Mouse (Mus musculus) CH12.LX (cell line): ENCODE data around the gene Zcwpw1. TPM values are rescaled to one million over a fixed set of nuclear protein-coding genes. Genes with fewer than 3 reads are reported as not detected.
"Not testable (repeated sequence)": the region's sequence is repeated elsewhere in the genome, so short reads cannot be mapped to it uniquely, and the experiment has no call there.

Experiments
- DNase-seq: peaks from one replicate; pipeline ENCODE4 v3.0.0-alpha.2; 2013; ENCODE audit errors: extremely low read depth
- H3K27ac ChIP-seq: 2 replicates; pipeline ENCODE4 v1.5.1; 2012; ENCODE audit warnings: low read depth, mild to moderate bottlenecking, control low read depth, moderate library complexity; ENCODE audit not compliant: insufficient read depth
- H3K27me3 ChIP-seq: replicated peaks from 2 replicates; pipeline ENCODE3; 2012; ENCODE audit warnings: inconsistent platforms
- H3K36me3 ChIP-seq, 2 experiments: replicated peaks in 1 of 2; 2 replicates each; pipeline versions ENCODE3 to v1.6.1; 2012; ENCODE audit warnings: inconsistent platforms in 1 of 2, low read length in 1 of 2, mild to moderate bottlenecking in 1 of 2, mixed read lengths in 1 of 2, moderate library complexity in 1 of 2; ENCODE audit not compliant: control insufficient read depth in 1 of 2, insufficient read depth in 1 of 2
- H3K4me1 ChIP-seq, 2 experiments: 2 replicates each; pipeline ENCODE4 v1.6.1; 2012; ENCODE audit warnings: inconsistent platforms in 1 of 2, moderate library complexity in 1 of 2; ENCODE audit not compliant: insufficient read depth in 2 of 2, control insufficient read depth in 1 of 2
- H3K4me2 ChIP-seq: 2 replicates; pipeline ENCODE4 v1.6.1; 2012; ENCODE audit warnings: low read depth, mild to moderate bottlenecking, control low read depth; ENCODE audit not compliant: poor library complexity, insufficient read depth, severe bottlenecking
- H3K4me3 ChIP-seq, 3 experiments: fragments of 150-350 bp in 1 of 3; sonication (generic) in 1 of 3; replicated peaks in 1 of 3; 2 replicates each; pipeline versions ENCODE3 to v1.5.1; 2011 to 2012; ENCODE audit warnings: low read depth in 2 of 3, low read length in 2 of 3, mild to moderate bottlenecking in 2 of 3, moderate library complexity in 2 of 3, control low read depth in 1 of 3, improper control_type of control experiment in 1 of 3, inconsistent platforms in 1 of 3, mixed read lengths in 1 of 3; ENCODE audit not compliant: poor library complexity in 1 of 3
- H3K79me2 ChIP-seq: replicated peaks from 2 replicates; pipeline ENCODE4 v1.6.1; 2012; ENCODE audit warnings: mild to moderate bottlenecking, moderate library complexity; ENCODE audit not compliant: control insufficient read depth, poor library complexity, insufficient read depth, severe bottlenecking; ENCODE audit errors: extremely low read depth
- H3K9ac ChIP-seq: 2 replicates; pipeline ENCODE4 v1.6.1; 2012; ENCODE audit warnings: low read depth, mild to moderate bottlenecking, control low read depth, moderate library complexity; ENCODE audit not compliant: insufficient read depth
- H3K9me3 ChIP-seq: replicated peaks from 2 replicates; pipeline ENCODE3; 2012; ENCODE audit warnings: low read length, inconsistent platforms, mixed read lengths
- BHLHE40 ChIP-seq: IDR thresholded peaks from 2 replicates; pipeline ENCODE4 v1.6.1; 2011; ENCODE audit warnings: mild to moderate bottlenecking, low read depth, low read length, improper control_type of control experiment
- CHD1 ChIP-seq: IDR thresholded peaks from 2 replicates; pipeline ENCODE4 v1.6.1; 2012; ENCODE audit warnings: low read depth, low read length, improper control_type of control experiment, inconsistent platforms
- CHD2 ChIP-seq: IDR thresholded peaks from 2 replicates; pipeline ENCODE4 v1.6.1; 2011; ENCODE audit warnings: low read length, improper control_type of control experiment
- CTCF ChIP-seq, 2 experiments: IDR thresholded peaks in 1 of 2; conservative IDR thresholded peaks in 1 of 2; 2 replicates each; pipeline ENCODE4 v1.5.1; 2011 to 2012; ENCODE audit warnings: low read depth in 2 of 2, low read length in 2 of 2, improper control_type of control experiment in 1 of 2, inconsistent platforms in 1 of 2, mild to moderate bottlenecking in 1 of 2, moderate library complexity in 1 of 2
- EP300 ChIP-seq: IDR thresholded peaks from 2 replicates; pipeline ENCODE4 v1.6.1; 2011; ENCODE audit warnings: low read length, improper control_type of control experiment
- ETS1 ChIP-seq: conservative IDR thresholded peaks from 2 replicates; pipeline ENCODE4 v1.6.1; 2012; ENCODE audit warnings: low read depth, mild to moderate bottlenecking, inconsistent platforms, low read length, improper control_type of control experiment, moderate library complexity
- GABPA ChIP-seq: IDR thresholded peaks from 2 replicates; pipeline ENCODE4 v1.6.1; 2012; ENCODE audit warnings: low read depth, low read length, improper control_type of control experiment, inconsistent platforms; ENCODE audit not compliant: insufficient replicate concordance
- HCFC1 ChIP-seq: IDR thresholded peaks from 2 replicates; pipeline ENCODE4 v1.6.1; 2012; ENCODE audit warnings: low read depth, mild to moderate bottlenecking, inconsistent platforms, low read length, improper control_type of control experiment
- IRF4 ChIP-seq: IDR thresholded peaks from 2 replicates; pipeline ENCODE4 v1.6.1; 2014; ENCODE audit warnings: low read depth, mild to moderate bottlenecking, inconsistent platforms, low read length, improper control_type of control experiment
- JUN ChIP-seq: IDR thresholded peaks from 2 replicates; pipeline ENCODE4 v1.6.1; 2011; ENCODE audit warnings: low read depth, mild to moderate bottlenecking, low read length, improper control_type of control experiment, moderate library complexity; ENCODE audit not compliant: insufficient read depth
- KAT2A ChIP-seq: IDR thresholded peaks from 2 replicates; pipeline ENCODE4 v1.6.1; 2012; ENCODE audit warnings: low read length, improper control_type of control experiment, inconsistent platforms; ENCODE audit not compliant: insufficient replicate concordance
- MAX ChIP-seq: IDR thresholded peaks from 2 replicates; pipeline ENCODE4 v1.6.1; 2011; ENCODE audit warnings: low read length, improper control_type of control experiment
- NRF1 ChIP-seq: IDR thresholded peaks from 2 replicates; pipeline ENCODE4 v1.6.1; 2014; ENCODE audit warnings: low read depth, mild to moderate bottlenecking, inconsistent platforms, low read length, improper control_type of control experiment, moderate library complexity
- PAX5 ChIP-seq: IDR thresholded peaks from 2 replicates; pipeline ENCODE4 v1.6.1; 2012; ENCODE audit warnings: low read length, inconsistent platforms, mixed read lengths
- POLR2AphosphoS2 ChIP-seq: IDR thresholded peaks from 2 replicates; pipeline ENCODE4 v1.6.1; 2011; ENCODE audit warnings: low read depth, low read length, improper control_type of control experiment
- RAD21 ChIP-seq: IDR thresholded peaks from 2 replicates; pipeline ENCODE4 v1.6.1; 2011; ENCODE audit warnings: low read depth, mild to moderate bottlenecking, low read length, improper control_type of control experiment, moderate library complexity
- RCOR1 ChIP-seq: conservative IDR thresholded peaks from 2 replicates; pipeline ENCODE4 v1.6.1; 2012; ENCODE audit warnings: low read depth, mild to moderate bottlenecking, inconsistent platforms, low read length, improper control_type of control experiment
- TBP ChIP-seq: conservative IDR thresholded peaks from 2 replicates; pipeline ENCODE4 v1.6.1; 2011; ENCODE audit warnings: low read depth, low read length, improper control_type of control experiment
- TCF12 ChIP-seq: IDR thresholded peaks from 2 replicates; pipeline ENCODE4 v1.6.1; 2014; ENCODE audit warnings: low read depth, mild to moderate bottlenecking, inconsistent platforms, low read length, improper control_type of control experiment
- ZC3H11A ChIP-seq: IDR thresholded peaks from 2 replicates; pipeline ENCODE4 v1.6.1; 2012; ENCODE audit warnings: low read depth, mild to moderate bottlenecking, inconsistent platforms, low read length, improper control_type of control experiment
- ZMIZ1 ChIP-seq: IDR thresholded peaks from 2 replicates; pipeline ENCODE4 v1.6.1; 2012; ENCODE audit warnings: low read depth, mild to moderate bottlenecking, inconsistent platforms, low read length, improper control_type of control experiment
- dilution Hi-C: fragments of 300-500 bp; cut with MboI; formaldehyde crosslinking; loops from 2 replicates; pipeline ENCODE4 v1.14.3; 2020; ENCODE audit warnings: low sequenced_read_pairs; ENCODE audit not compliant: extremely low pct_unique_long_range_greater_than_20kb, extremely low pct_ligation_motif_present
- in situ Hi-C: fragments of 300-500 bp; cut with MboI; formaldehyde crosslinking; loops from 3 replicates; pipeline ENCODE4 v1.14.3; 2019; ENCODE audit warnings: low sequenced_read_pairs, low pct_ligation_motif_present, low pct_unique_long_range_greater_than_20kb, mixed read lengths
- polyA plus RNA-seq: library from polyadenylated mRNA; unstranded; fragments of >175 nt; gene quantifications from 2 replicates; pipeline ENCODE4 v1.2.1, GENCODE M21; 2012; ENCODE audit warnings: low read depth; ENCODE audit not compliant: insufficient read length
- total RNA-seq, 2 experiments: library from RNA; depleted of rRNA; stranded (reverse); fragments of 300-350 nt in 1 of 2; fragments of >200 nt in 1 of 2; gene quantifications; 2 replicates each; pipeline ENCODE4 v1.2.3; 2012 to 2014

The Zcwpw1 gene
- total and polyA plus RNA-seq, 3 experiments = 1.3 to 3.0 (median 2.8) TPM

GRCm38 (mm10) chr5:137831106-137831505, 43.5 kb downstream of the Zcwpw1 start:
- Histone ChIP-seq H3K9ac (no peak overlapping the region), H3K4me1 (peaks cover 9 to 49% of the 10 kb centered on the region in 2 experiments; a peak in 3 of 4 replicates), H3K27me3 (no peaks in the 10 kb centered on the region), H3K9me3 (no peaks in the 10 kb centered on the region), H3K4me3 (no peak overlapping the region), H3K79me2 (no peaks in the 10 kb centered on the region), H3K36me3 (no peaks in the 10 kb centered on the region), H3K4me2 (no peak overlapping the region), H3K27ac (no peak overlapping the region)
- in situ Hi-C loops (no loop called here), dilution Hi-C loops (no loop called here)
- DNase-seq = no peak
- TF ChIP-seq PAX5 (no peak), RCOR1 (no peak), JUN (no peak), IRF4 (no peak)

GRCm38 (mm10) chr5:137831506-137831905, 43.9 kb downstream of the Zcwpw1 start:
- no peaks in the 10 kb centered on the region for H3K79me2 ChIP-seq
- in situ Hi-C loops = no loop called here
- dilution Hi-C loops = no loop called here

GRCm38 (mm10) chr5:137833500-137833899, 45.9 kb downstream of the Zcwpw1 start:
- no peaks in the 10 kb centered on the region for H3K79me2 ChIP-seq
- no peak overlapping the region for H3K4me2 ChIP-seq
- no peaks in the 10 kb centered on the region for H3K27me3 ChIP-seq
- no peak for TF ChIP-seq MAX
- no peak for TF ChIP-seq JUN
- TF ChIP-seq GABPA = no peak
- TF ChIP-seq NRF1 = no peak
- TF ChIP-seq IRF4 = no peak
- no peak for TF ChIP-seq KAT2A
- no peak for TF ChIP-seq ZC3H11A
- no peak for TF ChIP-seq CHD2
- no peak for TF ChIP-seq POLR2AphosphoS2
- TF ChIP-seq ZMIZ1 = no peak
- dilution Hi-C loops (no loop called here), in situ Hi-C loops (no loop called here)
- no peaks in the 10 kb centered on the region for H3K9me3 ChIP-seq
- H3K27ac ChIP-seq = no peak overlapping the region
- H3K4me1 ChIP-seq = peaks cover 6 to 28% of the 10 kb centered on the region in 2 experiments; a peak in 3 of 4 replicates
- no peaks in the 10 kb centered on the region for H3K36me3 ChIP-seq
- no peak overlapping the region for H3K9ac ChIP-seq
- H3K4me3 ChIP-seq = no peak overlapping the region
- no peak for DNase-seq

More at GRCm38 (mm10) chr5:137831506-137831905, 43.9 kb downstream of the Zcwpw1 start:
- H3K4me2 ChIP-seq = no peak overlapping the region
- no peaks in the 10 kb centered on the region for H3K27me3 ChIP-seq
- H3K4me1 ChIP-seq = peaks cover 9 to 45% of the 10 kb centered on the region in 2 experiments; a peak in 3 of 4 replicates
- no peak overlapping the region for H3K9ac ChIP-seq
- H3K9me3 ChIP-seq = no peaks in the 10 kb centered on the region
- no peak for TF ChIP-seq EP300
- TF ChIP-seq NRF1 = no peak
- TF ChIP-seq TCF12 = no peak
- TF ChIP-seq CTCF (conservative IDR thresholded peaks at IDR 0.05 in 1 of 2, IDR thresholded peaks at IDR 0.05 in 1 of 2; ENCODE audit: low read depth in 2 of 2, low read length in 2 of 2) = no peak
- TF ChIP-seq MAX = no peak
- TF ChIP-seq RAD21 = no peak
- no peak for TF ChIP-seq TBP
- no peak for TF ChIP-seq GABPA
- no peak for TF ChIP-seq BHLHE40
- TF ChIP-seq CHD1 = no peak
- no peak for TF ChIP-seq ETS1
- TF ChIP-seq HCFC1 = no peak
- no peak overlapping the region for H3K27ac ChIP-seq
- H3K36me3 ChIP-seq = no peaks in the 10 kb centered on the region
- no peak overlapping the region for H3K4me3 ChIP-seq
- DNase-seq = no peak

- H3K79me2 ChIP-seq, H3K4me2 ChIP-seq, in situ Hi-C loops, H3K4me3 ChIP-seq, H3K27me3 ChIP-seq, H3K9ac ChIP-seq, DNase-seq, H3K9me3 ChIP-seq, dilution Hi-C loops, H3K27ac ChIP-seq, H3K4me1 ChIP-seq, H3K36me3 ChIP-seq: not testable (repeated sequence)
Measured at GRCm38 (mm10) chr5:137835966-137836520, 48.4 kb downstream of the Zcwpw1 start, which contains the start of gene Pilra. Pilra (minus strand) TSS chr5:137836281.
